Mouse (Mus musculus) cortical plate, adult 2 months (tissue): ENCODE data around the gene Tsr3.

Source experiments
- CTCF ChIP-seq: fragments of 200-500 bp; IDR thresholded peaks from 2 replicates; pipeline ENCODE4 v1.5.1; 2011; ENCODE audit warnings: mild to moderate bottlenecking, control low read depth, low read length; ENCODE audit not compliant: insufficient read depth; ENCODE audit errors: extremely low read depth
- POLR2A ChIP-seq: fragments of 200-500 bp; IDR thresholded peaks from 2 replicates; pipeline ENCODE4 v1.6.1; 2011; ENCODE audit warnings: mild to moderate bottlenecking, low read length, control low read depth; ENCODE audit not compliant: insufficient read depth; ENCODE audit errors: extremely low read depth

GRCm38 (mm10) chr17:25244239-25244638, 4.3 kb downstream of the Tsr3 start:
- no peak for TF ChIP-seq CTCF
- TF ChIP-seq POLR2A: no peak
